Mouse (Mus musculus) heart, embryonic 14.5 days (tissue): ENCODE data around the gene Prpsap2. TPM values are rescaled to one million over a fixed set of nuclear protein-coding genes. Genes with fewer than 3 reads are reported as not detected.

Experiments used
- ATAC-seq: fragments of 200-750 bp; cut with Nextera tagmentation; 2 replicates; pipeline ENCODE4 v1.8.0; 2017; ENCODE audit warnings: low read depth, moderate TSS enrichment; ENCODE audit not compliant: insufficient number of reproducible peaks, insufficient read depth, low FRiP score
- H3K27ac ChIP-seq, 2 experiments: fragments of 200-500 bp in 1 of 2; fragments of 300-500 bp in 1 of 2; sonication (generic) in 1 of 2; replicated peaks in 1 of 2; 2 replicates each; pipeline ENCODE4 v1.5.1; 2012 to 2014; ENCODE audit warnings: low read depth in 2 of 2, low read length in 2 of 2, control low read depth in 1 of 2, mild to moderate bottlenecking in 1 of 2, mixed read lengths in 1 of 2; ENCODE audit not compliant: control insufficient read depth in 1 of 2, insufficient read depth in 1 of 2
- H3K27me3 ChIP-seq: fragments of 300-500 bp; sonication (generic); 2 replicates; pipeline ENCODE4 v1.6.1; 2014; ENCODE audit warnings: mild to moderate bottlenecking, low read length, control low read depth; ENCODE audit not compliant: control insufficient read depth, insufficient read depth
- H3K36me3 ChIP-seq: fragments of 300-500 bp; sonication (generic); 2 replicates; pipeline ENCODE4 v1.6.1; 2014; ENCODE audit warnings: mild to moderate bottlenecking, control low read depth, low read length, mixed read lengths; ENCODE audit not compliant: control insufficient read depth, insufficient read depth
- H3K4me1 ChIP-seq, 2 experiments: fragments of 200-500 bp in 1 of 2; fragments of 300-500 bp in 1 of 2; sonication (generic) in 1 of 2; 2 replicates each; pipeline ENCODE4 v1.6.1; 2012 to 2014; ENCODE audit warnings: low read length in 2 of 2, control low read depth in 1 of 2, mixed read lengths in 1 of 2; ENCODE audit not compliant: control insufficient read depth in 2 of 2, insufficient read depth in 2 of 2
- H3K4me2 ChIP-seq: fragments of 300-500 bp; sonication (generic); 2 replicates; pipeline ENCODE4 v1.6.1; 2014; ENCODE audit warnings: mild to moderate bottlenecking, low read length
- H3K4me3 ChIP-seq, 2 experiments: fragments of 200-500 bp in 1 of 2; fragments of 300-500 bp in 1 of 2; sonication (generic) in 1 of 2; 2 replicates each; pipeline ENCODE4 v1.5.1; 2012 to 2014; ENCODE audit warnings: low read length in 2 of 2, mild to moderate bottlenecking in 2 of 2, control low read depth in 1 of 2, low read depth in 1 of 2, moderate library complexity in 1 of 2; ENCODE audit not compliant: control insufficient read depth in 1 of 2, insufficient read depth in 1 of 2
- H3K9ac ChIP-seq: fragments of 300-500 bp; sonication (generic); 2 replicates; pipeline ENCODE4 v1.6.1; 2014; ENCODE audit warnings: mild to moderate bottlenecking, low read length
- H3K9me3 ChIP-seq: fragments of 300-500 bp; sonication (generic); 2 replicates; pipeline ENCODE4 v1.6.1; 2016; ENCODE audit warnings: low read length, control low read depth; ENCODE audit not compliant: control insufficient read depth
- WGBS: fragments of 180-500 bp; shearing (Covaris S2); extraction: QIAGEN DNeasy Blood & Tissue Kit; methylation state at CpG from one replicate; pipeline ENCODE4 v1.1.7; 2014; 5-methylcytosine and 5-hydroxymethylcytosine counted together
- polyA plus RNA-seq: library from polyadenylated mRNA; unstranded; fragments of >200 nt; fragmentation: Nextera tagmentation; extraction: Ambion mirVana; gene quantifications from 2 replicates; pipeline ENCODE4 v1.2.1, GENCODE M21; 2014

Prpsap2 gene
- polyA plus RNA-seq, 1 experiment from 2014 or later: 15.5 TPM

GRCm38 (mm10) chr11:61715130-61715529, 46.8 kb downstream of the Prpsap2 start:
- Histone ChIP-seq H3K9me3 (no peaks in the 10 kb centered on the region), H3K9ac (no peak overlapping the region), H3K4me3 (no peak overlapping the region), H3K4me2 (no peak overlapping the region), H3K27me3 (no peaks in the 10 kb centered on the region), H3K4me1 (no peaks in the 10 kb centered on the region), H3K36me3 (no peaks in the 10 kb centered on the region), H3K27ac (no peak overlapping the region)
- no peak for ATAC-seq
- 54% methylated on average over 6 of the region's 6 CpGs for WGBS

- Histone ChIP-seq H3K4me1 (no peaks in the 10 kb centered on the region), H3K27me3 (no peaks in the 10 kb centered on the region), H3K4me3 (no peak overlapping the region), H3K9me3 (no peaks in the 10 kb centered on the region), H3K9ac (no peak overlapping the region), H3K4me2 (no peak overlapping the region), H3K27ac (no peak overlapping the region), H3K36me3 (no peaks in the 10 kb centered on the region)
- no peak for ATAC-seq
- WGBS: 31% methylated on average over 11 of the region's 11 CpGs
Measured at GRCm38 (mm10) chr11:61714346-61715117, 47.4 kb downstream of the Prpsap2 start.

- ATAC-seq: no peak
- Histone ChIP-seq H3K27ac (no peak overlapping the region), H3K4me3 (no peak overlapping the region), H3K36me3 (no peaks in the 10 kb centered on the region), H3K4me2 (no peak overlapping the region), H3K9ac (no peak overlapping the region), H3K9me3 (no peaks in the 10 kb centered on the region), H3K4me1 (no peaks in the 10 kb centered on the region), H3K27me3 (no peaks in the 10 kb centered on the region)
- WGBS: 64% methylated on average over 15 of the region's 15 CpGs
Measured at GRCm38 (mm10) chr11:61713157-61713855, 48.6 kb downstream of the Prpsap2 start.

GRCm38 (mm10) chr11:61708928-61709327, 53.0 kb downstream of the Prpsap2 start:
- H3K27me3 ChIP-seq: no peaks in the 10 kb centered on the region
- no peak overlapping the region for H3K4me2 ChIP-seq
- H3K4me3 ChIP-seq: no peak overlapping the region
- no peak overlapping the region for H3K27ac ChIP-seq
- no peak overlapping the region for H3K9ac ChIP-seq
- ATAC-seq: no peak
- H3K9me3 ChIP-seq: no peaks in the 10 kb centered on the region
- WGBS: 79% methylated on average over 3 of the region's 3 CpGs
- no peaks in the 10 kb centered on the region for H3K4me1 ChIP-seq
- H3K36me3 ChIP-seq: no peaks in the 10 kb centered on the region

GRCm38 (mm10) chr11:61706232-61706631, 55.7 kb downstream of the Prpsap2 start:
- H3K27ac ChIP-seq: no peak overlapping the region
- ATAC-seq: no peak
- no peak overlapping the region for H3K4me3 ChIP-seq
- no peaks in the 10 kb centered on the region for H3K27me3 ChIP-seq
- H3K4me2 ChIP-seq: no peak overlapping the region
- no peaks in the 10 kb centered on the region for H3K36me3 ChIP-seq
- 32% methylated on average over 4 of the region's 4 CpGs for WGBS
- no peak overlapping the region for H3K9ac ChIP-seq
- no peaks in the 10 kb centered on the region for H3K9me3 ChIP-seq
- no peaks in the 10 kb centered on the region for H3K4me1 ChIP-seq

- no peak overlapping the region for H3K4me2 ChIP-seq
- H3K27ac ChIP-seq: no peak overlapping the region
- WGBS: 92% methylated on average over 2 of the region's 2 CpGs
Measured at GRCm38 (mm10) chr11:61705581-61705980, 56.3 kb downstream of the Prpsap2 start.

GRCm38 (mm10) chr11:61702494-61702893, 59.4 kb downstream of the Prpsap2 start:
- Histone ChIP-seq H3K9me3 (no peaks in the 10 kb centered on the region), H3K4me2 (no peak overlapping the region), H3K9ac (no peak overlapping the region), H3K36me3 (no peaks in the 10 kb centered on the region), H3K27ac (no peak overlapping the region), H3K4me1 (no peaks in the 10 kb centered on the region), H3K4me3 (no peak overlapping the region), H3K27me3 (no peaks in the 10 kb centered on the region)
- WGBS: 86% methylated on average over 5 of the region's 5 CpGs
- no peak for ATAC-seq

More at GRCm38 (mm10) chr11:61705581-61705980, 56.3 kb downstream of the Prpsap2 start:
- H3K36me3 ChIP-seq: no peaks in the 10 kb centered on the region
- no peaks in the 10 kb centered on the region for H3K9me3 ChIP-seq
- no peak for ATAC-seq
- no peak overlapping the region for H3K9ac ChIP-seq
- no peaks in the 10 kb centered on the region for H3K27me3 ChIP-seq
- H3K4me1 ChIP-seq: no peaks in the 10 kb centered on the region
- H3K4me3 ChIP-seq: no peak overlapping the region
